Mouse (Mus musculus) C2C12 (cell line): Measurements from ENCODE around the gene Mr1.

Source experiments
- CTCF ChIP-seq: IDR thresholded peaks from one replicate; pipeline ENCODE4 v1.5.1; 2011; ENCODE audit not compliant: control insufficient read depth, insufficient read depth, insufficient read length
- MAX ChIP-seq: IDR thresholded peaks from one replicate; pipeline ENCODE4 v1.6.1; 2011; ENCODE audit warnings: mild to moderate bottlenecking, control low read depth
- MYOG ChIP-seq: IDR thresholded peaks from one replicate; pipeline ENCODE4 v1.6.1; 2011; ENCODE audit not compliant: control insufficient read depth, insufficient read length; ENCODE audit errors: extremely low read depth
- USF1 ChIP-seq: IDR thresholded peaks from one replicate; pipeline ENCODE4 v1.6.1; 2011; ENCODE audit warnings: low read depth, mild to moderate bottlenecking, control low read depth, moderate library complexity

DNA sequence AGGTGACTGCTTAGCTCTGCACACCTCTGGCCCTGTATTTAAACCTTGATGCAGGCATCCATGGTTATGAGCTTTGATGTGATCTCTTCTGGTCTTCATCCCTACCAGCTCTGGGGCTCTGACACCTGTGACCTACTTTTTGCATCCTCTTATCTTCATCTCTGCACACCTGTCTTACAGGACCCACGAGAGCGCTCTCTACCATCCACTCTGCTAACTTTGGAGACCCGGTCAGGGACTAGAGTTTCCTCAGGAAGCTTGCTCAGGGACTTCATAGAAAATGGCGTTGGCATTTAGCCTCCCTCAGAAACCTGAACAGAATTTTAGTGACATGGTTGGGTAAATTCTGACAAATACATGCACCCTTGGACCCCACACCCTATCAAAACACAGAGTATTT is 7.3 kb upstream of the Mr1 start:
- no peak for TF ChIP-seq USF1
- TF ChIP-seq MYOG: no peak
- no peak for TF ChIP-seq CTCF
- TF ChIP-seq MAX: no peak
